Mouse (Mus musculus) C2C12 (cell line): ENCODE data around the gene Olfr263.

Experiments
- CEBPB ChIP-seq: IDR thresholded peaks from one replicate; pipeline ENCODE4 v1.6.1; 2011; ENCODE audit warnings: low read depth, mild to moderate bottlenecking, control low read depth, moderate library complexity
- CTCF ChIP-seq: IDR thresholded peaks from one replicate; pipeline ENCODE4 v1.5.1; 2011; ENCODE audit not compliant: control insufficient read depth, insufficient read depth, insufficient read length
- FOSL1 ChIP-seq: IDR thresholded peaks from one replicate; pipeline ENCODE4 v1.8.0; 2011; ENCODE audit warnings: mild to moderate bottlenecking, low read length; ENCODE audit not compliant: poor library complexity, insufficient read depth, severe bottlenecking
- MAX ChIP-seq: IDR thresholded peaks from one replicate; pipeline ENCODE4 v1.6.1; 2011; ENCODE audit warnings: mild to moderate bottlenecking, control low read depth
- MYOD1 ChIP-seq: IDR thresholded peaks from one replicate; pipeline ENCODE4 v1.6.1; 2011; ENCODE audit warnings: low read depth; ENCODE audit not compliant: control insufficient read depth, insufficient read length
- MYOG ChIP-seq: IDR thresholded peaks from one replicate; pipeline ENCODE4 v1.6.1; 2011; ENCODE audit not compliant: control insufficient read depth, insufficient read length; ENCODE audit errors: extremely low read depth
- USF1 ChIP-seq: IDR thresholded peaks from one replicate; pipeline ENCODE4 v1.6.1; 2011; ENCODE audit warnings: low read depth, mild to moderate bottlenecking, control low read depth, moderate library complexity

DNA sequence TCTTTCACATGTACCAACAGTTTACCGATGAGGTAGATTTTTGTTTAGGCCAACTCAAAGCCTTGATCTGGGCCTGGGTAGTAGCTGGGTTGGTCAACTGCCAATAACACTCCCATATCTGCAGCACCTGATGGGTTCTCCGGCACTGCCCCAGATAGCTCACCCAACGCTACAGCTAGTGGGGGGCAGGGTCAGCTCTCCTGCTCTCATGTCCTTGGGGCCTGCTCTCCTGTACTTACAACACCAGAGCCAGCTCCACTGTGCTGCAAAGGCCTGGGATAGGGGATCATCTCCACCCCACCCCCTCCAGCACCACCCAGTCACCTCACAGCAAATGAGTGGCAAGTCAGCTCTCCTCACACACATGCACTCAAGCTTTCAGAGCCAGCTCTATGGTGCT is 19.7 kb upstream of the Olfr263 start:
- no peak for TF ChIP-seq MYOD1
- TF ChIP-seq MAX = no peak
- TF ChIP-seq CTCF = no peak
- TF ChIP-seq USF1 = no peak
- TF ChIP-seq CEBPB = no peak
- no peak for TF ChIP-seq FOSL1
- TF ChIP-seq MYOG = no peak
